Mouse (Mus musculus): ENCODE results near the gene Fgf15.
"Not testable (repeated sequence)": the region's sequence is repeated elsewhere in the genome, so short reads cannot be mapped to it uniquely, and the experiment has no call there.

Fgf15 gene

DNA sequence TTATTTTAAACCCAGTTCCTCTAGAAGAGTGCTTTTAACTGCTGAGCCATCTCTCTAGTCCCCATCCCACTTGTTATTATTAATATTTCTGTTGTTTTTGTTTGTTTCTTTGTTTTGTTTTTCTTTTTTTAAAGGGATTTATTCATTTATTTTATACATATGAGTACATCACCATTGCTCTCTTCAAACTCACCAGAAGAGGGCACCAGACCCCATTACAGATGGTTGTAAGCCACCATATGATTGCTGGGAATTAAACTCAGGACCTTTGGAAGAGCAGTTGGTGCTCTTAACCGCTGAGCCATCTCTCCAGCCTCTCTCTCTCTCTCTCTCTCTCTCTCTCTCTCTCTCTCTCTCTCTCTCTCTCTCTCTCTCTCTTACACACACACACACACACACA lies 5.7 kb upstream of the Fgf15 start:
- DNase-seq (ENCODE audit: low read depth, low spot score): not testable (repeated sequence)

DNA sequence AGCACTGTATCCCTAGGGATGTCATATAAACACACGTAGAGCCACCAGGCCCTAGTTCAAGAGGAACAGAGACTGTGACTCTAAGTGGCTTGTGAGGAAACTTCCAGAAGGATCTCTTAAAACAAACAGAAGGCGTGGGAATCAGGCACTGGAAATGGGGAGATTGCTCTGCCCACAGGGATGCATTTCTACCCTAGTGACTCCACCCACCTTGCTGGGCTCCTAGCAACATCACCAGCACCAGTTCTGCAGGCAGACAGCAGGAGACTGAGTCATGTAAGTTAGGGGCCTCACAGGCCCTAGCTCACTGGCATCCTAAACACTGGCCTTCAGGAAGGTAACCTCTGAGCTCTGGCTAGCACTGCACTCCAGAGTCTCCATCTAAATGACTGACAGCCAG lies 4.5 kb upstream of the Fgf15 start:
- DNase-seq (ENCODE audit: low read depth, low spot score): no peak

- DNase-seq (ENCODE audit: low read depth, low spot score): no peak
These were observed 4.0 kb upstream of the Fgf15 start for GRCm38 (mm10) chr7:144892322-144892721.

- DNase-seq (ENCODE audit: low read depth, low spot score): no peak
These were observed 2.1 kb upstream of the Fgf15 start for GRCm38 (mm10) chr7:144894191-144894590.

GRCm38 (mm10) chr7:144894706-144895105 lies 1.6 kb upstream of the Fgf15 start:
- DNase-seq (ENCODE audit: low read depth, low spot score): no peak

DNA sequence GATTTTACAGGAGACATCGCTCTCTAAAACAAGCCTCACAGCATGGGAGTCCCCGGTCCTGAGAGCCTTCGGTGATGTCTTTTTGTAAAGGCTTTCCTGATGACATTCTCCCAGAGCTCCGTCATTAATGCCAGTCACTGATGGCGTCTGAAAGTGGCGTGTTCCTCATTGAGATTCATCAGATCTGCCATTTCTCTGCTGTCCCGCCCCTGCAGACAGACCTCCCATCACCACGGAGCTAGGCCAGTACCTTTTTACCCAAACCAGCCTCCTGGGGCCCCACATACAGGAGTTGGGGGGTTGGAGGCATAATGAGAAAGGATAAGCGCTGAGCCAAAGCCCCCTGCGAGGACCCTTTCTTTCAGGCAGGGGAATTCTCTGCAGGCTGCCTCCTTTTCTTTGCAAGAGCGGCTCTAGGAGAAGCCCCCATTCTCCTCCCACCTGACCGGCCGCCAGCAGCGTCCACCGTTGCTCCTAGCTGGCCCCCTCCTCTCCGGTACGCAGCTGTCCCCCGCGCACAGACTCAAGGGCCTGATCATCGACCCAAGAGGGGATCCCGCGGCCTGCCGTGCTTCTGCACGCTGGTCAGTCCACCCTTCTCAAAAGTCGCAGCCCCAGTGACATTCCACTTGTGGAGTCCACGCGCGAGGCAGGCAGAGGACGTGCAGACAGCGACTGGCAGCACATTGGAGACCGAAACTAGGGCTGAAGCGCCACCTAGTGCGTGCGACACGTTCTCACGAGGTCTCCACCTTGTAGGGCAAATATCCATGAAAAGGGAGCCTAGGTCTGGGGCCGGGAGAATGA lies 823 bp upstream of the Fgf15 start:
- DNase-seq (ENCODE audit: low read depth, low spot score): peak; percentile 86

DNA sequence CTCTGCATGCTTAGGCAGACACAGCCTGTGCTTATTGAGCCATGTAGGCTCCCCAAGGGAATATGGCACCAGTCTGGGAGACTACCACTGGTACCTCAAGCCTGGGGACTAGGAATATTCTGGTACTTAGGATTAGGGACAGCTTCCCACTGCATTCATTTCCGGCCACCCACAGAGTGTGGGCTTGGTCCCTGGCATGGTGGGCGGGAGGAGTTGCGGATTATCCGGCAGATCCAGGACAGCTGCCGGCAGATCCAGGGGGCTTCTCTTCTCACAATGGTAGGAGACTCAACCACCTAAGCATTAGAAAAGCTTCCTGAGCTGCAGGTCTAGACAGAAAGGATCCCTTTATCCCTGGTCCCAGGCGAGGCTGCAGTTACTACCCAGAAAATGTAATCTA lies 2.2 kb downstream of the Fgf15 start:
- no peak for DNase-seq (ENCODE audit: low read depth, low spot score)

GRCm38 (mm10) chr7:144905514-144905913 lies 9.2 kb downstream of the Fgf15 start:
- not testable (repeated sequence) for DNase-seq (ENCODE audit: low read depth, low spot score)

DNA sequence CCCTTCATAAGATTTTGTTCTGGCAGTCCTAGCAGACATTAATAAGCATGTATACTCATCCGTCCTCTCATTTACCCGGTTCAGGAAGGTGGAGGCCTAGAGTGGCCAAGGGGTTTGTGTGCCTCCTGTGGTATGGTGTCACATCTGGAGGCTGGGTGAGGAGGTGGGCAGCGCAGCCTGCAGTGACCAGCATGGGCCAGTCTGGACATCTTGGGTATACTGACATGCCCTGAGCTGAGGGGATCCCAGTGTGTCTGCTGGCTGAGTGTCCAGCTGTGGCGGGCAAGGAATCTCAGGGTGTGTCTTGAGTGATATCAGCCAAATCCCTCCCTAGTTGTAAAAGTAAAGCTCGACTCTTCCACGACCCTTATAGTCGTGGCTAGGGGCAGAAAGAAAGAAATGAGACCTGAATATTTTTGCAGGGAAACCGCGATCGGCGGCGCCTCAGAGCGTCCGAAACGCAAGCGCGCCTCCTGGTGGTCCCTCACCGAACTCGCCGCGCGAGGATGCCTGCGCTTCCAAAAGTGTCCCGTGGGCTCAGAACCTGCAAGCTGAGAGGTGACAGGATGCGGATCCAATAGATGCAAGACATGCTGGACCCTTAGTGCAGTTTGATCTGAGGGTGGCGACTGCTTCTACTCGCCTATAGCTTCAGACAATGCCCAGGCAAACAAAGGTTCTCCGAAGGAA lies 10.5 kb downstream of the Fgf15 start:
- DNase-seq (ENCODE audit: low read depth, low spot score): peak; percentile 86

- DNase-seq (ENCODE audit: low read depth, low spot score): peak; percentile 63
These were observed 11.5 kb downstream of the Fgf15 start for GRCm38 (mm10) chr7:144907793-144908192.

DNA sequence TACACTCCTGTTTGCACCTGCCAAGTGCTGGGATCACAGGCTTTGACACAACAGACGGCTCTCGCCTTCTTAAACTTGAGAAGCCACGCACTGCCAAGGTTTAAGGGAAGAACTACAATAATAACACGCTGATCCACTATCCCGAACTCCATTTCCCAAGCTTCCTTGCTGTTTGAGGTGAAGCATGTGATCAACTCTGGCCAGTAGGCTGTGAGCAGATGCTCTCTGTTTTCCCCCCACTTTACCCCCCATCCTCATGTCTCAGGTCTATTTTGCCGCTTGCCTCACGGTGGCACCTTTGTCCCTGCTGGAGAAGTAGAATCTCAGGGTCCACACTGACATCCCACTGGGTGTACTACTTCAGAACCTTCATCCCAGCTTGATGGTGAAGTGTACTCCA lies 12.4 kb downstream of the Fgf15 start:
- DNase-seq (ENCODE audit: low read depth, low spot score): no peak

DNA sequence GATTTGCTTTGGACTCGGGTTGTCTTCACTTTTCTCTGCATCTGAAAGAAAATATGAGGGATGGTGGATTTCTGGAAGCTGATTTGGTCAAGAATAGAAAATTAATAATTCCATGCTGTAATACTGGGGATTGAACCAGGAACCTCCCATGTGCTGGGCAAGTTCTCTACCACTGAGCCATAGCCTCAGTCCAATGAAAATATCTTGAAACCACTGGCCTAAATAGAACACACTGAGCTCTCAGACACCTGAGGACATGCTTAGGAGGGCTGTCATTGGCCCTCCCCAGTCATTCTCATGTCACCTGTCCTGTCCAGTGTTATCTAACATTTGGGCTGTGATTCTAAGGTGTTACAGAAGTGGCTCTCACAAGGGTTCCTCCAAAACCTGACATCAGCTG lies 14.8 kb downstream of the Fgf15 start:
- no peak for DNase-seq (ENCODE audit: low read depth, low spot score)

DNA sequence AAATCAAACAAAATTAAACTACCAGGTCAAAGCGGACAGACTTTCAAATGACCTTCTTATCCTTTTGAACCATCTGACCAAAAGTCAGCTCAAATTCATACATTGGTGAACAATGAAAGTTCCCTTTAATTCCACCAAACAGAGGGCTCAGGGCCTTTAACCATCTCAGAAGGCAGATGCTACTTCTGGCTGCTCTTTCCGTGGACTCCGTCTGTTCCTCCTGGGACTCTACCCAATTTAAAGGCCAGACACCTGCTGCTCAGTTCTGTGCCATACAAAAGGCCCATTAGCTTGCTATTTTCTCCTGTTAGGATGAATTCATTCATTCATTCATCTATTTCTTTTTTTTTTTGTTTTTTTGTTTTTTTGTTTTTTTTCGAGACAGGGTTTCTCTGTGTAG lies 16.6 kb downstream of the Fgf15 start:
- no peak for DNase-seq (ENCODE audit: low read depth, low spot score)

GRCm38 (mm10) chr7:144914296-144914947 lies 18.1 kb downstream of the Fgf15 start:
- DNase-seq (ENCODE audit: low read depth, low spot score): peak; percentile 35

- DNase-seq (ENCODE audit: low read depth, low spot score): peak; percentile 94
These were observed 18.8 kb downstream of the Fgf15 start, which contains the start of gene LTO1 for GRCm38 (mm10) chr7:144914948-144915750. LTO1 (plus strand) TSS chr7:144915100.

- no peak for DNase-seq (ENCODE audit: low read depth, low spot score)
These were observed 22.5 kb downstream of the Fgf15 start for GRCm38 (mm10) chr7:144918823-144919222.

- DNase-seq (ENCODE audit: low read depth, low spot score): no peak
These were observed 31.3 kb downstream of the Fgf15 start for GRCm38 (mm10) chr7:144927591-144927990.

DNA sequence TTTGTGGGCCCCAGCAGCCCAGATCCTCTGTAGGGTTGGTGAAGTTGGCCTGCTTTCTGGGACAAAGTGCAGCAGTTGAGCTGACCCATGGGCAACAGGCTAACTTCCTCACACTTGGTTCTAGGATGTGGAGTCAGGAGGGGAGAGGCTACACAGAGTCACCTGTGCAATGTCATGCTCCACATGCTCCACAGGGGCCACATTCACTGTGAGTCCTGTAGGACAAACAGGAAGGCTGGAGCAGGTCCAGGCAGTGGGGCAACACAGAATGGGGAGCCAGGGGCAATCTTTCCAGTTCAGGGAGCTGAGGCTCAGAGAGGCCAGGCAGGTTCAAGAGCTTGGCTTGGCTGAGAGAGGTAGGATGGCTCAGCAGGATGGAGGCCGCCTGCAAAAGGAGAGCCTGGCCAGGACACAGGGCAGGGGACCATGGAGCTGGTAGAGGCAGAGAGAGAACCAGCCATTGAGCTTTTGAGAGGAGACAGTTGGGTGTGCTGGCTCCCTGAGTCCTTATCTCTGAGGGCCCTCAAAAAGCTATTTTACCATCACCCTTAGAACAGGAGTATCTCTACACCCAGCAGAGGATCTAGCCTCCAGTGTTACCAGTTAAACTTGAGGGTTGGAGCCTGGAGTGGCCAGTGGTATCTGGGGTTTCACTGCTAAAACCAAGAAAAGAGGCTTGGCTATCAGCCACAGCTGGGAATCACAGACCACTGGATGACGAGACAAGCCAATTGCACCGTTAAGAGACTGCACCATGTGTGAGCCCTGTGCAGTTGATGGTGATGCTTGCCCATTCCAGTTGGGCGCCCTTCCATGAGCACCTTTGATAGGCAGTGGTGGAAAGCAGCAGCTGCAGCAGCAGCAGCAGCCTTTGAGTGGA lies 31.9 kb downstream of the Fgf15 start:
- DNase-seq (ENCODE audit: low read depth, low spot score): no peak

- DNase-seq (ENCODE audit: low read depth, low spot score): no peak
These were observed 32.5 kb downstream of the Fgf15 start for GRCm38 (mm10) chr7:144928889-144929210.

- DNase-seq (ENCODE audit: low read depth, low spot score): no peak
These were observed 33.2 kb downstream of the Fgf15 start for GRCm38 (mm10) chr7:144929506-144929905.

DNA sequence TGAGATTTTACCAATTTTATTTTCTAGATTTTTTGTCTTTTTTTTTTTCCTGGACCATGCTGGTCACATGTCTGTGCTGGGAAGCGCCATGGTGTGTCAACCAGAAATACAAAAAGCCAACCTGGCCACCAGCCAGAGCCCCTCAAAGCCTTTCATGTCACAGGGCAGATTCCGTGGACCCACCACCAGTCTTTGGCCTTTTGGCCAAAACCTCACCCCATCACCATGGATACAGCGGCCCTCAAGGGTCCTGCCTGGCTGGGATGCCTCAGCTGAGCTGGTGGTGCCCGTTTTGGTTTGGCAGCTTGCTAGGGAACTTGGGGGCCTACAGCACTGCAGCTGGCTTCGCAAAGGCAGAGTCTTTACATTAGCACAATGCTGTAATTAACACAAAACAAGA lies 33.6 kb downstream of the Fgf15 start:
- DNase-seq (ENCODE audit: low read depth, low spot score): no peak

All from mesoderm, embryonic 11.5 days (tissue).